Mouse (Mus musculus): ENCODE measurements around the gene Lbx2.

- TF ChIP-seq CTCF (IDR thresholded peaks at IDR 0.05; ENCODE audit: borderline replicate concordance, insufficient read depth, low read depth, low read length) = no peak
- no peak for TF ChIP-seq POLR2A (IDR thresholded peaks at IDR 0.05; ENCODE audit: borderline replicate concordance, insufficient read depth, low read length)
Measured at GRCm38 (mm10) chr6:83092416-83093127, 6.4 kb downstream of the Lbx2 start.
